Mouse (Mus musculus) liver, adult 2 months (tissue): ENCODE measurements at regions not wholly inside any gene's neighbourhood (a gene's known extent, or its start where the extent isn't known, plus 50 kb on each side); places are given as distances from the start of the nearest gene placed in this dataset.

Source experiments
- DNase-seq: peaks from one replicate; pipeline ENCODE4 v3.0.0-alpha.2; 2011; ENCODE audit warnings: low read depth, low spot score; ENCODE audit errors: extremely low read depth
- H3K27ac ChIP-seq: fragments of 200-500 bp; replicated peaks from 2 replicates; pipeline ENCODE4 v1.5.1; 2012; ENCODE audit warnings: low read depth, mild to moderate bottlenecking, control low read depth, inconsistent platforms, low read length; ENCODE audit not compliant: insufficient read depth
- H3K27me3 ChIP-seq: fragments of 200-500 bp; 2 replicates; pipeline ENCODE4 v1.6.1; 2012; ENCODE audit warnings: mild to moderate bottlenecking, moderate library complexity, low read length, inconsistent platforms; ENCODE audit not compliant: control insufficient read depth, insufficient read depth
- H3K36me3 ChIP-seq: fragments of 200-500 bp; 2 replicates; pipeline ENCODE4 v1.6.1; 2012; ENCODE audit warnings: low read length, inconsistent platforms; ENCODE audit not compliant: control insufficient read depth, insufficient read depth
- H3K4me1 ChIP-seq: fragments of 200-500 bp; 2 replicates; pipeline ENCODE4 v1.6.1; 2011; ENCODE audit warnings: low read length; ENCODE audit not compliant: control insufficient read depth, insufficient read depth
- H3K4me3 ChIP-seq: fragments of 200-500 bp; 2 replicates; pipeline ENCODE4 v1.5.1; 2011; ENCODE audit warnings: low read depth, mild to moderate bottlenecking, control low read depth, low read length, moderate library complexity; ENCODE audit not compliant: insufficient read depth
- H3K79me2 ChIP-seq: fragments of 200-500 bp; 2 replicates; pipeline ENCODE4 v1.6.1; 2012; ENCODE audit warnings: inconsistent platforms, mild to moderate bottlenecking, low read length, moderate library complexity; ENCODE audit not compliant: control insufficient read depth, insufficient read depth
- H3K9ac ChIP-seq: fragments of 200-500 bp; 2 replicates; pipeline ENCODE4 v1.6.1; 2012; ENCODE audit warnings: low read depth, mild to moderate bottlenecking, control low read depth, inconsistent platforms, low read length
- CTCF ChIP-seq: fragments of 200-500 bp; IDR thresholded peaks from 2 replicates; pipeline ENCODE4 v1.5.1; 2011; ENCODE audit warnings: low read depth, low read length, control low read depth
- POLR2A ChIP-seq: fragments of 200-500 bp; IDR thresholded peaks from 2 replicates; pipeline ENCODE4 v1.6.1; 2011; ENCODE audit warnings: low read length, control low read depth; ENCODE audit not compliant: insufficient read depth; ENCODE audit errors: extremely low read depth
- WGBS: fragments of 180-500 bp; shearing (Covaris S2); methylation state at CpG from one replicate; pipeline ENCODE4 v1.1.7; 2018; 5-methylcytosine and 5-hydroxymethylcytosine counted together

DNA sequence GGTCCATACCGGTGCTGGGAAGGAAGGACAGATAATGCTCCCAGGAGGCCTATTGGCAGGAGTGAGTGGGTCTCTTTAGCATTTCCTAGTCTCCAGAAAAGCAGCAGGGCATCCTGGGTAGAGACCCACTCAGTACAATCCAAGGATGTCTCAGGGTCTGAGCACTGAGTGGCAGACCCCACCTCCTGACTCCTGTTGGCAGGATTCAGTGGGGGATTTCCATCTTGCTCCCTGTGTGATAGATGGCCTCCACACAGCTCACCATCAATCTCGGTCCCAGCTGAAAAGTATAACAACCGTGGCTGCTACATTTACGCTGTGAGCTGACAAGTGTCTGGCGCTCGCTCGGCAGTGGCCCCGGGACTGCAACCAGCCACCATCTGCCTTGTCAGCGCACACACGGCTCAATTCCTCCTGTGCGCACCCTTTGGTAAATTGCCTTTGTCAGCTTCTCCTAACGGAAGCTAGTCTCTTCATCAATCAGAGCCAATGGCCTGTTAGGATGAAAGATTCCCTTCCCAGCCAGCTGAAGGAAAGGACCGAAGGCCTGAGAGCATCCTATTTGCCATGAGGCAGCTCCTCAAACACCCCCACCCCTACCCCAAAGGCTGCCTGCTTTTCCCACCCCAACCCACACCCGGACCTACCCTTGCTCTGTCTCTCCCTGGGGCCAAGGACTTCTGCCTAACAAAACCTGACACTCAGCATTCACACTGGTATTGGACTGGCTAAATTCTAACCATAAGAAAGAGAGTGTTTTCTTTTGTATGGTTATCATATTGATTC lies 131.4 kb downstream of the Pja2 start:
- TF ChIP-seq CTCF: no peak
- TF ChIP-seq POLR2A: no peak
- H3K36me3 ChIP-seq: no peaks in the 10 kb centered on the region
- H3K27me3 ChIP-seq: no peaks in the 10 kb centered on the region
- no peak overlapping the region for H3K27ac ChIP-seq
- DNase-seq: no peak
- H3K9ac ChIP-seq: no peak overlapping the region
- H3K4me3 ChIP-seq: no peak overlapping the region
- H3K4me1 ChIP-seq: peaks cover 7% of the 10 kb centered on the region
- no peaks in the 10 kb centered on the region for H3K79me2 ChIP-seq
- WGBS: 91% methylated on average over 14 of the region's 14 CpGs

DNA sequence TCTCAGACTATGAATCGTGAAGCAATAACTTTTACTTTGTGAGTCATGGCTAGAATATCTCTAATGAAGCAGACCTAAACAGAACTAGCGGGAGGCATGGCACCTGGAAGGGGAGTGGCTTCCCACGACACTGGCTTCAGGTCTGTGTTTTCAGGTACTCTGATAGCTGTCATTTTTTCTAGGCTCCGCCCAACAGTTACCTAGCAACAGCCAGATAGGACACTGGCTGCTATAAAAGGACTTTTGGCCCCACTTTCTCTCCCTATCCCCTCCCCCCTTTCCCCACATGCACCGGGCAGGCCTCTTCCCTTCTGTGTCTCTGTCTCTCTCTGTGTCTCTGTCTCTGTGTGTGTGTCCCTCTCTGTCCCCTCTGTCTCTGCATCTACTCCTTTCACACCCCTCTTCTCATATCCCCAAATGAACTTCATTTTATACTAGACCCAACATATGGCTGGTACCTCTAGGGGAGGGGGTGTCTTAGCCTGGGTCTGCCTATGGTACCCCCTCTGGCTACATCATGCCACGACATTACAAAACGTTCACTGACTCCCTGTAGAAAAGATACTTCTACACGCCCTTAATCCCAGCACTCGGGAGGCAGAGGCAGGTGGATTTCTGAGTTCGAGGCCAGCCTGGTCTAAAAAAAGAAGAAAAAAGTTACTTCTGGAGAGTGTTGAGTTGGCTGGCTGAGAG lies 132.3 kb downstream of the Pja2 start:
- Histone ChIP-seq H3K9ac (no peak overlapping the region), H3K27me3 (no peaks in the 10 kb centered on the region), H3K27ac (no peak overlapping the region), H3K4me1 (peaks cover 7% of the 10 kb centered on the region), H3K36me3 (no peaks in the 10 kb centered on the region), H3K79me2 (no peaks in the 10 kb centered on the region), H3K4me3 (no peak overlapping the region)
- no peak for TF ChIP-seq POLR2A
- TF ChIP-seq CTCF: no peak
- no peak for DNase-seq
- WGBS: 79% methylated on average over 10 of the region's 10 CpGs

DNA sequence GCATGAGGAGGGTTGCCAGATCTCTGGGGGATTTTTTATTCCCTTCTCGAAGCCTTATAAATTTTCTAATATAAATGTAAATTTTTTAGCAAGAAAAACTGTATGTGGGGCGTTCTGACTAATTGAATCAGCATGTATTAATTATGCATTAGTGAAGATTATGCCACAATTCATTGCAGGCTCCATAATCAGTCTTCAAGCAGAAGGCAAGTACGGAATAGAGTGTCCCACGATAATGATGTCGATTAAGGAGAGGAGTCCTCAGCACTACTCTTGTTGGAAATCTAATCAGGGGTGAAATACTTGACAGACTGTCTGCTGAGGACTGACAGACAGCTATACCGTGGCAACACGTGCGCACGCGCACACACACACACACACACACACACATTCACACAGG lies 135.3 kb downstream of the Pja2 start:
- H3K27me3 ChIP-seq: no peaks in the 10 kb centered on the region
- 90% methylated on average over 10 of the region's 10 CpGs for WGBS
- H3K79me2 ChIP-seq: no peaks in the 10 kb centered on the region
- no peak overlapping the region for H3K9ac ChIP-seq
- TF ChIP-seq CTCF (no peak), POLR2A (no peak)
- no peak overlapping the region for H3K27ac ChIP-seq
- no peaks in the 10 kb centered on the region for H3K4me1 ChIP-seq
- H3K36me3 ChIP-seq: no peaks in the 10 kb centered on the region
- no peak for DNase-seq
- no peak overlapping the region for H3K4me3 ChIP-seq

DNA sequence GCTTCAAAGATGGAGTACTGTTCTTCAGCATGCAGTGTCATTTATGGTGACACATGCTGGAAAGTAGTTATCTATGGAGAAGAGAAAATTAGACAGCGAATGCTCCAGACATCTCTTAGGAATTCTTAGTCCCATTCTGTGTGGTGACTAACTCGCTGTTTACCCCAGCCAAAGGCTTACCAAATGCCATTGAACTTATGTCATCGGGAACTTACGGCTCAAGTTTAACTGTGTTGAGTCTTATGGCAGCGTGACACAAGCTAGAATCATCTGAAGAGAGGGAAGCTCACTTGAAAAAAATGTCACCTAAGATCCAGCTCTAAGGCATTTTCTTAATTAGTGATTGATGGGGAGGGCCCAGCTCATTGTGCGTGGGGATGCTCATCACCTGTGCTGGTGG lies 138.7 kb downstream of the Pja2 start:
- H3K9ac ChIP-seq: no peak overlapping the region
- 95% methylated on average over 6 of the region's 6 CpGs for WGBS
- no peaks in the 10 kb centered on the region for H3K27me3 ChIP-seq
- TF ChIP-seq CTCF: no peak
- no peak for DNase-seq
- no peak overlapping the region for H3K27ac ChIP-seq
- H3K36me3 ChIP-seq: no peaks in the 10 kb centered on the region
- no peaks in the 10 kb centered on the region for H3K4me1 ChIP-seq
- no peaks in the 10 kb centered on the region for H3K79me2 ChIP-seq
- H3K4me3 ChIP-seq: no peak overlapping the region
